Mouse (Mus musculus) heart, postnatal 0 days (tissue): ENCODE measurements around the gene Ly6g6d.

Experiments
- CTCF ChIP-seq: IDR thresholded peaks from 2 replicates; pipeline ENCODE4 v1.5.1; 2016; ENCODE audit warnings: antibody characterized with exemption, control low read depth, low read depth
- EP300 ChIP-seq: IDR thresholded peaks from 2 replicates; pipeline ENCODE4 v1.6.1; 2016; ENCODE audit warnings: antibody characterized with exemption, low read depth

- TF ChIP-seq CTCF (no peak), EP300 (no peak)
Measured at GRCm38 (mm10) chr17:35055691-35056495, 22.0 kb downstream of the Ly6g6d start.
